Comparison of ENCODE assay signal across 9 mouse cellular contexts in genomic region chr2:62341734-62342128, GRCm38 (mm10).
DNase-seq lines count a peak whose midpoint lies in the region; ATAC-seq and TF ChIP-seq lines count a peak whose summit lies in the region.
"Had no signal": no experiment of that assay in that cellular context is flagged by ENCODE, and none has a peak within 500 bp of the region (broad histone marks: within the 10 kb centered on the region; RNA-seq: fewer than 3 reads in every experiment).

No protein-coding gene starts in this region.

- no peaks in the 10 kb centered on the region for H3K4me1 ChIP-seq in heart, embryonic 11.5 days (ENCODE audit: control insufficient read depth, insufficient read depth, low read length)
- H3K4me1 ChIP-seq in hindbrain, embryonic 15.5 days (replicated peaks): no peaks in the 10 kb centered on the region; the same call in 1 of the 2 replicates
- H3K4me1 ChIP-seq in olfactory bulb, adult 2 months (ENCODE audit: control insufficient read depth, insufficient read depth, low read length): peaks cover 2% of the 10 kb centered on the region; the same call in 1 of the 2 replicates

- no peak for TF ChIP-seq POLR2A in olfactory bulb, adult 2 months (IDR thresholded peaks at IDR 0.05; ENCODE audit: insufficient read depth, low read depth, low read length)

- ATAC-seq in heart, embryonic 11.5 days (replicated peaks; ENCODE audit: insufficient number of reproducible peaks, low FRiP score, low TSS enrichment): no peak
- peak; percentile 79 for ATAC-seq in hindbrain, embryonic 15.5 days (ENCODE audit: low FRiP score, low read depth)
- ATAC-seq: liver, postnatal 0 days had no signal

- H3K27me3 ChIP-seq in heart, embryonic 11.5 days (ENCODE audit: control insufficient read depth, insufficient read depth, low read length): no peaks in the 10 kb centered on the region
- H3K27me3 ChIP-seq in hindbrain, embryonic 15.5 days: no peaks in the 10 kb centered on the region

- WGBS in heart, embryonic 11.5 days (ENCODE audit: insufficient replicate concordance): 47% methylated on average over 14 of the region's 14 CpGs
- WGBS in hindbrain, embryonic 15.5 days: 20% methylated on average over 14 of the region's 14 CpGs
- WGBS in olfactory bulb, adult 2 months: 7% methylated on average over 14 of the region's 14 CpGs

- H3K4me3 ChIP-seq in heart, embryonic 11.5 days (ENCODE audit: low read depth, low read length): no peak overlapping the region
- H3K4me3 ChIP-seq in hindbrain, embryonic 15.5 days: peak overlapping the region; percentile 12; the same call in 1 of the 2 replicates
- H3K4me3 ChIP-seq in olfactory bulb, adult 2 months (ENCODE audit: insufficient read depth, low read depth, low read length): 0 out of 2 replicates have a peak overlapping the region, but pooled peaks have one; percentile 2

- DNase-seq in heart, postnatal 10 days: no peak
- DNase-seq in cerebellum, postnatal 10 days: peak; percentile 84 to 88
- no peak for DNase-seq in thymus, postnatal 0 days (ENCODE audit: low spot score)
- DNase-seq in kidney, postnatal 36 days: no peak
- DNase-seq in embryo, embryonic 9.5 days (ENCODE audit: extremely low spot score): no peak
- DNase-seq: liver, postnatal 0 days had no signal

- TF ChIP-seq CTCF in olfactory bulb, adult 2 months (IDR thresholded peaks at IDR 0.05; ENCODE audit: insufficient read depth, low read depth, low read length): no peak

- H3K9ac ChIP-seq in heart, embryonic 11.5 days (ENCODE audit: low read depth, low read length): no peak overlapping the region
- H3K9ac ChIP-seq in hindbrain, embryonic 15.5 days: no peak overlapping the region
- H3K9ac ChIP-seq: liver, postnatal 0 days had no signal

- no peaks in the 10 kb centered on the region for H3K36me3 ChIP-seq in heart, embryonic 11.5 days (ENCODE audit: control insufficient read depth, insufficient read depth, low read length)
- no peaks in the 10 kb centered on the region for H3K36me3 ChIP-seq in hindbrain, embryonic 15.5 days

- intact Hi-C loops in heart, postnatal 10 days (cut with DNase I): no loop called here

- no peaks in the 10 kb centered on the region for H3K9me3 ChIP-seq in heart, embryonic 11.5 days (replicated peaks; ENCODE audit: control insufficient read depth, low read length)
- H3K9me3 ChIP-seq in hindbrain, embryonic 15.5 days: no peaks in the 10 kb centered on the region

- H3K4me2 ChIP-seq in heart, embryonic 11.5 days: peak overlapping the region; percentile 8; the same call in 1 of the 2 replicates
- H3K4me2 ChIP-seq in hindbrain, embryonic 15.5 days: peak overlapping the region; percentile 50

- no peak overlapping the region for H3K27ac ChIP-seq in heart, embryonic 11.5 days (ENCODE audit: low read depth, low read length)
- H3K27ac ChIP-seq in hindbrain, embryonic 15.5 days (replicated peaks): peak overlapping the region; percentile 42; the same call in 1 of the 2 replicates
- H3K27ac ChIP-seq in olfactory bulb, adult 2 months (ENCODE audit: insufficient read depth, low read depth, low read length): no peak overlapping the region

Comparison
In these comparisons a context has a peak if more than half of its experiments do, and no peak if none do; other contexts are left out.
1. DNase-seq: peak in cerebellum, postnatal 10 days (2 of 2); none in heart, postnatal 10 days (0 of 2), thymus, postnatal 0 days (single experiment), kidney, postnatal 36 days (0 of 2) and embryo, embryonic 9.5 days (single experiment).